Mouse (Mus musculus): ENCODE results near the gene Aamdc.

DNA sequence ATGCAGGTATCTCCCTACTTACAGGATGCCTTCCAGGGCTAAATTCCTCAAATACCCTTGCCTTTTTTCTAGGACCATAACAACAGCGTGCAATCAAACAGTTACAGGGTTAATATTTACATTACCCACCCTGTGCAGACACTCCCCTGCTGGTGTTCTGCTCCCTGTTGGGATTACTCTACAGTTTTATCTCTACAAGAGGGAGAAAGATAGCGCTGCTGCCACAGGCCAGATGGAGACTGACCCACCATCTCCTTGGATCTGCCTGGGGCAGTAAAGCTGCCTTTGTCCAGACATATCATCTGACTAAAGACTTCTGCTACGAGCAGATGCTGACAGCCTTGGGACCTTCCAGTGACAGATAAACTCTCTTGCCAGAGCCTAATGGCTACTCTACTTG is 11.2 kb upstream of the Aamdc start:
- TF ChIP-seq POLR2A (IDR thresholded peaks at IDR 0.05; ENCODE audit: low read depth, low read length) (no peak), CTCF (IDR thresholded peaks at IDR 0.05; ENCODE audit: extremely low read depth, insufficient read length, insufficient replicate concordance, low read depth, low read length) (no peak)
